Mouse (Mus musculus) cortical plate, adult 2 months (tissue): ENCODE measurements at regions not wholly inside any gene's neighbourhood (a gene's known extent, or its start where the extent isn't known, plus 50 kb on each side); places are given as distances from the start of the nearest gene placed in this dataset.

Experiments
- CTCF ChIP-seq: fragments of 200-500 bp; IDR thresholded peaks from 2 replicates; pipeline ENCODE4 v1.5.1; 2011; ENCODE audit warnings: mild to moderate bottlenecking, control low read depth, low read length; ENCODE audit not compliant: insufficient read depth; ENCODE audit errors: extremely low read depth
- POLR2A ChIP-seq: fragments of 200-500 bp; IDR thresholded peaks from 2 replicates; pipeline ENCODE4 v1.6.1; 2011; ENCODE audit warnings: mild to moderate bottlenecking, low read length, control low read depth; ENCODE audit not compliant: insufficient read depth; ENCODE audit errors: extremely low read depth

GRCm38 (mm10) chr17:4785281-4785839 lies 208.8 kb upstream of the Arid1b start:
- TF ChIP-seq CTCF (no peak), POLR2A (no peak)
